Mouse (Mus musculus): ENCODE measurements at regions not wholly inside any gene's neighbourhood (a gene's known extent, or its start where the extent isn't known, plus 50 kb on each side); places are given as distances from the start of the nearest gene placed in this dataset.

DNA sequence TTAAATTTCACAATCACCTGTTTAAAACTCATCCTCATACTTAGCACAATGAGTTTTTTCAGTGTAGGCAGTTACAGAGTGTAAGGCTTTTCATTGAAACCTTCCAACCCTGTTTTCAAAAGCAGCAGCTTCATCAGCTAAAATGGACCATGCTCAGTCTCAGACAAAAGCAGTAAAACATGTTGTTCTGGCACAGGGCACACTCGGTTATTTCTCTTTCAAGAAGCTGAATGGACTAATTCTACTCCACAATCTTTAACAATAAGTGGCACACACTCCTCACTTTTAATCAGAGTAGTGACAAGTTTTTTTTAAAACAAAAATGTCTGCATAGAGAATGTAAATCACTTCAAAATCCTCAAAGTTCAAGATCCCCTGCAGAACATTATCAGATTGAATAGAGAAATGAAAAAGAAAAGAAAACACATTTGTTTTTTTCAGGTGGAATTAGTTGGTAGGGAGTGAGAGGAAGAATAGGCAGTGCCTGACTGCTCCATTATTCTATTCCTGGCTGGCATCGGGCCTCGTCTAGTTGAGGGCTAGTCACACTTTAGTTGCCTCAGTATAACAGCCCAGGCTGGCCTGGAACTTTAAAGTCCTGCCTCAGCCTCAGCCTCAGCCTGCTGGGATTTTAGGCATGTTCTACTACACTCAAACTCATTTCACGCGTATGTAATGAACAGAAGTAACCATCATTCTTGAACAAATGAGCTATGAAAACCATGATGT, 128.2 kb upstream of the Cp start:
- Histone ChIP-seq H3K4me3 (replicated peaks; ENCODE audit: insufficient read depth, low read depth, low read length) (no peak overlapping the region), H3K27me3 (ENCODE audit: control insufficient read depth, insufficient read depth, low read length) (no peaks in the 10 kb centered on the region), H3K4me1 (ENCODE audit: control insufficient read depth, insufficient read depth, low read length) (no peaks in the 10 kb centered on the region), H3K27ac (ENCODE audit: insufficient read depth, low read length) (no peak overlapping the region)
- 66% methylated on average over 5 of the region's 5 CpGs for WGBS
- no peak for TF ChIP-seq POLR2A (IDR thresholded peaks at IDR 0.05; ENCODE audit: borderline replicate concordance, insufficient read depth, low read length)
- no peak for DNase-seq

DNA sequence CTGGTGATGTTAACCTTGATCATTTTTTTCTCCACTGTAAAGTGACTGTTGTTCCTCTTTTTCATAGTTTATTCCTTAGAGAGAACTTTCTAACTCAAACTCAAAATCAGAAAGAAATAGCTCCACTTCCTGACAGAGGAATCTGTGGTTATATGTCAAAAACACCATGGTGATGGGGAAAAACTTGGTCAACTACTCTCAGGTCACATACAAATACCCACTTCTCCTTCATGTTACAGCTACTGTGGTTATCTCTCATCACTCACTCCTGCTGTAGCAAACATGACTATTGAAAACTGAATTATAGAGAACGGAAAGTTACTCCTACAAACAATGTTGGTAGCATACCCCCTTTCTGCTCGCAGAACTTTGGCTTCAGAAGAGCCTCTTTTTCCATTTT, 127.1 kb upstream of the Cp start:
- 89% methylated on average over 2 of the region's 2 CpGs for WGBS
- no peak for DNase-seq
- TF ChIP-seq POLR2A (IDR thresholded peaks at IDR 0.05; ENCODE audit: borderline replicate concordance, insufficient read depth, low read length) (no peak), CTCF (IDR thresholded peaks at IDR 0.05; ENCODE audit: borderline replicate concordance, insufficient read depth, low read depth, low read length) (no peak)
- no peak overlapping the region for H3K4me3 ChIP-seq (replicated peaks; ENCODE audit: insufficient read depth, low read depth, low read length)
- no peaks in the 10 kb centered on the region for H3K27me3 ChIP-seq (ENCODE audit: control insufficient read depth, insufficient read depth, low read length)
- no peak overlapping the region for H3K27ac ChIP-seq (ENCODE audit: insufficient read depth, low read length)
- H3K4me1 ChIP-seq (ENCODE audit: control insufficient read depth, insufficient read depth, low read length) = no peaks in the 10 kb centered on the region

DNA sequence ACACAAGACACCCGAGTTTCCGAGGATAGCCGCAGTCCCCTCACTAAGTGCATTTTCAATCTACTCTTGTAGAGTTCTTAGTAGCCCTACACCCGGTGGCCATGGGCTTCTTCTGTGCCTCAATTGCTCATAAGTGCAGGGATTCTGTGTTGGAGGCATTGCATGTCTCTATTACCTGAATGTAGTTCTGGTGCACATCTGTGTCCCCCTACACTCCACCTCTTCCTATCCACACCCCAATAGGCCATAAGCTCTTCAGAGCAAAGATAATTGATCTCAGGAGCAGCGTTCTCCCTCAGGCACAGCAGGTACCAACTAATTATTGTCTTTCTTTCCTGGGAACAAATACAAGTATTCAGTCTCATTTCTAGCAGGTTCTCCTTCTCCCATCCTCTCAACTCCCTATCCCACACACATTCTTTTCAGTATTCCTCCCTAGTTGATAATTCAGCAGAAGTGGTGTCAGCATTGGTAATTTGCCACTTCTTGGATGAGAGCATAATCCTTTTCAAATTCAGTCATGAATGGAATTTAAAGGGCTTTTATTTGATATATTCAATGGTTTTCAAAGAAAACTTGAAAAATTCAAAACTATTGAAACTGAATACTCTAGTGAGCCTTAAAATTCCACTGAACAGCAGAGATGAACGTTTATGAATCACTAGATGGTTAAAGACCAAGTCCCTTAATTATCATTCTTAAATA, 108.7 kb upstream of the Cp start:
- Histone ChIP-seq H3K27me3 (ENCODE audit: control insufficient read depth, insufficient read depth, low read length) (no peaks in the 10 kb centered on the region), H3K27ac (ENCODE audit: insufficient read depth, low read length) (no peak overlapping the region), H3K4me1 (ENCODE audit: control insufficient read depth, insufficient read depth, low read length) (no peaks in the 10 kb centered on the region), H3K4me3 (replicated peaks; ENCODE audit: insufficient read depth, low read depth, low read length) (no peak overlapping the region)
- WGBS = 74% methylated on average over 6 of the region's 6 CpGs
- DNase-seq = no peak
- TF ChIP-seq POLR2A (IDR thresholded peaks at IDR 0.05; ENCODE audit: borderline replicate concordance, insufficient read depth, low read length) (no peak), CTCF (IDR thresholded peaks at IDR 0.05; ENCODE audit: borderline replicate concordance, insufficient read depth, low read depth, low read length) (no peak)

- TF ChIP-seq CTCF (IDR thresholded peaks at IDR 0.05; ENCODE audit: borderline replicate concordance, insufficient read depth, low read depth, low read length) = no peak
- TF ChIP-seq POLR2A (IDR thresholded peaks at IDR 0.05; ENCODE audit: borderline replicate concordance, insufficient read depth, low read length) = no peak
- 53% methylated on average over 1 of the region's 1 CpGs for WGBS
- no peak for DNase-seq
- no peaks in the 10 kb centered on the region for H3K4me1 ChIP-seq (ENCODE audit: control insufficient read depth, insufficient read depth, low read length)
- no peak overlapping the region for H3K27ac ChIP-seq (ENCODE audit: insufficient read depth, low read length)
- H3K27me3 ChIP-seq (ENCODE audit: control insufficient read depth, insufficient read depth, low read length) = no peaks in the 10 kb centered on the region
- H3K4me3 ChIP-seq (replicated peaks; ENCODE audit: insufficient read depth, low read depth, low read length) = no peak overlapping the region
Measured at GRCm38 (mm10) chr3:19848736-19849269, 108.1 kb upstream of the Cp start.

DNA sequence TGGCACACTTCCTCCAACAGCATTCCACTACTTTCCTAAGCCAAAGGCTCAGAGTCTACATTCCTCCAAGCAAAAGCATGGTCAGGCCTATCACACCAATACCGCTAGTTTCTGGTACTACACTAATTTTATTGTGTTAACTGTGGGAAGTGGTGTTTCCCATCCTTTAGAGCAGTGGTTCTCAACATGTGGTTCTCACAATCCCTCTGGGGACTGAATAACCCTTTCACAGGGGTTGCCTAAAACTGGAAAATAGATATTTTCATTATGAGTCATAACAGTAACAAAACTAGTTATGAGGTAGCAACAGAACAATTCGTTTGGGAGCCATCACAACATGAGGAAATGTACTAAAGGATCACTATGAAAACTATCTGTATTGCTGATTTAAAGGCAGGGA, 74.2 kb upstream of the Cp start:
- 64% methylated on average over 2 of the region's 2 CpGs for WGBS

DNA sequence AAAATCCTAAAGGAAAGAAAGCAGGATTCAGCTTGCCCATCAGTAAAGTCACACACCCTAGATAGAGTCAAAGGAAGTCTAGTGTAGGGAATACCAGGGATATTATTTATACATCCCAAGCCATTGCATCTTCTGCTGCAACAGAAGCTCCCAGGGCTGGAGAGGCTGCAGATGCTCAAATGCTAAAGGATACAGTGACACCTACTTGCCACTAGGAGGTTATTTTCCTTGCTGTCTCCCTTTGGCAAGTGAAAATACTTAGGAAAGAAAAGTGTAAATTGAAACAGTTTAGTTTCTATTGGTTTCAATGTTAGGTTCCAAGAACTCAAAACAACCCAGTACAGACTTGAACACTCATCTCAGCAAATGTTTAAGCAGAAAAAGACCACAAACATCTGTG, 68.4 kb upstream of the Cp start:
- no peaks in the 10 kb centered on the region for H3K27me3 ChIP-seq (ENCODE audit: control insufficient read depth, insufficient read depth, low read length)
- DNase-seq = no peak
- no peak for TF ChIP-seq POLR2A (IDR thresholded peaks at IDR 0.05; ENCODE audit: borderline replicate concordance, insufficient read depth, low read length)
- TF ChIP-seq CTCF (IDR thresholded peaks at IDR 0.05; ENCODE audit: borderline replicate concordance, insufficient read depth, low read depth, low read length) = no peak

More for the DNA sequence above, 74.2 kb upstream of the Cp start:
- Histone ChIP-seq H3K27me3 (ENCODE audit: control insufficient read depth, insufficient read depth, low read length) (no peaks in the 10 kb centered on the region), H3K27ac (ENCODE audit: insufficient read depth, low read length) (no peak overlapping the region), H3K4me1 (ENCODE audit: control insufficient read depth, insufficient read depth, low read length) (no peaks in the 10 kb centered on the region), H3K4me3 (replicated peaks; ENCODE audit: insufficient read depth, low read depth, low read length) (no peak overlapping the region)
- TF ChIP-seq POLR2A (IDR thresholded peaks at IDR 0.05; ENCODE audit: borderline replicate concordance, insufficient read depth, low read length) (no peak), CTCF (IDR thresholded peaks at IDR 0.05; ENCODE audit: borderline replicate concordance, insufficient read depth, low read depth, low read length) (no peak)
- no peak for DNase-seq

GRCm38 (mm10) chr3:19894258-19894629, 62.6 kb upstream of the Cp start:
- no peak overlapping the region for H3K27ac ChIP-seq (ENCODE audit: insufficient read depth, low read length)
- no peak for TF ChIP-seq POLR2A (IDR thresholded peaks at IDR 0.05; ENCODE audit: borderline replicate concordance, insufficient read depth, low read length)
- TF ChIP-seq CTCF (IDR thresholded peaks at IDR 0.05; ENCODE audit: borderline replicate concordance, insufficient read depth, low read depth, low read length) = no peak
- peaks cover 5% of the 10 kb centered on the region; the same call in 1 of the 2 replicates for H3K4me1 ChIP-seq (ENCODE audit: control insufficient read depth, insufficient read depth, low read length)
- H3K4me3 ChIP-seq (replicated peaks; ENCODE audit: insufficient read depth, low read depth, low read length) = peak overlapping the region; percentile 89
- DNase-seq = no peak
- H3K27me3 ChIP-seq (ENCODE audit: control insufficient read depth, insufficient read depth, low read length) = no peaks in the 10 kb centered on the region
- 7% methylated on average over 10 of the region's 10 CpGs for WGBS

More for the DNA sequence above, 68.4 kb upstream of the Cp start:
- H3K27ac ChIP-seq (ENCODE audit: insufficient read depth, low read length) = no peak overlapping the region
- no peaks in the 10 kb centered on the region for H3K4me1 ChIP-seq (ENCODE audit: control insufficient read depth, insufficient read depth, low read length)
- no peak overlapping the region for H3K4me3 ChIP-seq (replicated peaks; ENCODE audit: insufficient read depth, low read depth, low read length)

All from cerebellum, adult 2 months (tissue).